In the genomic region with DNA sequence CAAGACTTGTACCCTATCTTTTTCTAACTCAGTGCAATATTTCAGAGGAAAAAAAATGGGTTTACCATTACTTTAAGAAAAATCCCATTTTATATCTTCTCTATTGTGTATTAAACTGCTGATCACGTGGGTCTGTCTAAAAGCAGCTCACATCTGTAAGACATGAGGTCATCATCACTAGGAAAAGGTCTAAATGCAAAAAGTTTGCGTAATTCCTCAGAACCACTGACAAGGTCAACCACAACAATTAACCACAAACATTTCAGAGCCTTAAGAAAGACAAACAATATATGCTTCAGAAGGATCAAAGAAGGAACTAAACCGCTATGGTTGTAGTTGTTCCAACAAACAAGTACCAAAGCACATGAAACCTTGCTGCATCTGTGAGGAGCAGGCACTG, we compare ENCODE assay signal across 25 mouse cellular contexts.
DNase-seq lines count a peak whose midpoint lies in the region; ATAC-seq and TF ChIP-seq lines count a peak whose summit lies in the region.
"Had no signal": no experiment of that assay in that cellular context is flagged by ENCODE, and none has a peak within 500 bp of the region (broad histone marks: within the 10 kb centered on the region; RNA-seq: fewer than 3 reads in every experiment).

No protein-coding gene starts in this region.

- no peaks in the 10 kb centered on the region for H3K79me2 ChIP-seq in C2C12 (ENCODE audit: control insufficient read depth, insufficient read depth)

- no peak overlapping the region for H3ac ChIP-seq in C2C12 (ENCODE audit: control insufficient read depth, insufficient read length, low read depth)

- peaks cover 23% of the 10 kb centered on the region for H3K4me1 ChIP-seq in bone marrow macrophage, adult 2 months (ENCODE audit: control insufficient read depth, insufficient read depth, low read length)
- no peaks in the 10 kb centered on the region for H3K4me1 ChIP-seq in limb, embryonic 10.5 days
- no peaks in the 10 kb centered on the region for H3K4me1 ChIP-seq in cerebellum, adult 2 months (ENCODE audit: control insufficient read depth, insufficient read depth, low read length)
- H3K4me1 ChIP-seq: embryonic facial prominence, embryonic 15.5 days; heart, embryonic 13.5 days; hindbrain, embryonic 12.5 days had no signal

- DNase-seq in 3134 (ENCODE audit: extremely low read depth, insufficient read length, low spot score): peak; percentile 16
- DNase-seq in heart, adult 11 months: no peak
- DNase-seq in limb, embryonic 10.5 days (ENCODE audit: low spot score): no peak
- no peak for DNase-seq in cerebellum, adult 2 months
- no peak for DNase-seq in gastrocnemius, postnatal 25 days
- DNase-seq: adrenal gland, postnatal 10 days; B cell, adult 2 months; cerebellum, adult 11-12 months; cerebellum, adult 9-11 months; cerebellum, postnatal 36 days; gastrocnemius, adult 2 months; heart, postnatal 4 days had no signal

- peak overlapping the region; percentile 43 for H3K27ac ChIP-seq in bone marrow macrophage, adult 2 months (ENCODE audit: insufficient read depth, low read depth, low read length)
- no peak overlapping the region for H3K27ac ChIP-seq in limb, embryonic 10.5 days
- no peak overlapping the region for H3K27ac ChIP-seq in cerebellum, adult 2 months (ENCODE audit: insufficient read depth, low read length)
- H3K27ac ChIP-seq: embryonic facial prominence, embryonic 15.5 days; forebrain, embryonic 10.5 days; gastrocnemius, adult 2 months; heart, embryonic 13.5 days; hindbrain, embryonic 12.5 days had no signal

- no peaks in the 10 kb centered on the region for H3K79me3 ChIP-seq in C2C12 (ENCODE audit: low read depth)

- H3K9me3 ChIP-seq in limb, embryonic 10.5 days (replicated peaks): no peaks in the 10 kb centered on the region
- H3K9me3 ChIP-seq: embryonic facial prominence, embryonic 15.5 days; forebrain, embryonic 10.5 days; heart, embryonic 13.5 days; hindbrain, embryonic 12.5 days had no signal

- 95% methylated on average over 3 of the region's 3 CpGs for whole genome bisulfite sequencing in limb, embryonic 10.5 days
- 90% methylated on average over 3 of the region's 3 CpGs for WGBS in cerebellum, adult 2 months

- no peak overlapping the region for H3K4me3 ChIP-seq in C2C12 (ENCODE audit: insufficient read depth, poor library complexity, severe bottlenecking)
- H3K4me3 ChIP-seq in bone marrow macrophage, adult 2 months (ENCODE audit: insufficient read depth, low read length): no peak overlapping the region
- no peak overlapping the region for H3K4me3 ChIP-seq in limb, embryonic 10.5 days
- no peak overlapping the region for H3K4me3 ChIP-seq in cerebellum, adult 2 months (replicated peaks; ENCODE audit: insufficient read depth, low read depth, low read length)
- H3K4me3 ChIP-seq: embryonic facial prominence, embryonic 15.5 days; erythroblast, embryonic 14.5 days; forebrain, embryonic 10.5 days; gastrocnemius, adult 2 months; heart, embryonic 13.5 days; hindbrain, embryonic 12.5 days had no signal

- TF ChIP-seq POLR2A in bone marrow macrophage, adult 2 months (IDR thresholded peaks at IDR 0.05; ENCODE audit: borderline replicate concordance, low read depth, low read length): no peak
- TF ChIP-seq POLR2A in cerebellum, adult 2 months (IDR thresholded peaks at IDR 0.05; ENCODE audit: borderline replicate concordance, insufficient read depth, low read length): no peak

- peaks cover 6% of the 10 kb centered on the region for H3K36me3 ChIP-seq in C2C12 (ENCODE audit: control insufficient read depth, insufficient read depth)
- 0 out of 2 replicates have a peak, but pooled peaks cover 2% of the 10 kb centered on the region for H3K36me3 ChIP-seq in limb, embryonic 10.5 days
- H3K36me3 ChIP-seq: embryonic facial prominence, embryonic 15.5 days; forebrain, embryonic 10.5 days; heart, embryonic 13.5 days; hindbrain, embryonic 12.5 days had no signal

- H3K27me3 ChIP-seq in C2C12 (ENCODE audit: control insufficient read depth, insufficient read depth, insufficient read length): no peaks in the 10 kb centered on the region
- H3K27me3 ChIP-seq in limb, embryonic 10.5 days (ENCODE audit: low read depth, poor library complexity, severe bottlenecking): no peaks in the 10 kb centered on the region
- no peaks in the 10 kb centered on the region for H3K27me3 ChIP-seq in cerebellum, adult 2 months (ENCODE audit: control insufficient read depth, insufficient read depth, low read length)
- H3K27me3 ChIP-seq: CH12.LX; embryonic facial prominence, embryonic 15.5 days; heart, embryonic 13.5 days; hindbrain, embryonic 12.5 days had no signal

- ATAC-seq in megakaryocyte progenitor cell, adult 5-6 weeks (replicated peaks; ENCODE audit: poor library complexity): peak; percentile 92
- ATAC-seq: forebrain, embryonic 14.5 days; hindbrain, embryonic 16.5 days; inflammation-experienced regulatory T-cells, adult 6 months; intestine, postnatal 0 days had no signal

- no peak for TF ChIP-seq CTCF in C2C12 (IDR thresholded peaks at IDR 0.05; ENCODE audit: control insufficient read depth, insufficient read depth, insufficient read length)
- no peak for TF ChIP-seq CTCF in bone marrow macrophage, adult 2 months (IDR thresholded peaks at IDR 0.05; ENCODE audit: low read depth, low read length)
- no peak for TF ChIP-seq CTCF in cerebellum, adult 2 months (IDR thresholded peaks at IDR 0.05; ENCODE audit: borderline replicate concordance, insufficient read depth, low read depth, low read length)

TF ChIP-seq in C2C12, 6 proteins besides CTCF, POLR2A, EP300 and RAD21:
- TF ChIP-seq MAX (IDR thresholded peaks at IDR 0.05) (no peak), USF1 (IDR thresholded peaks at IDR 0.05; ENCODE audit: low read depth) (peak; percentile 65), CEBPB (IDR thresholded peaks at IDR 0.05; ENCODE audit: low read depth) (peak; percentile 64), MYOD1 (IDR thresholded peaks at IDR 0.05; ENCODE audit: control insufficient read depth, insufficient read length, low read depth) (no peak)
